Mouse (Mus musculus) granulocyte monocyte progenitor cell, adult 5-6 weeks (primary cell): ENCODE data around the gene Spink8. TPM values are rescaled to one million over a fixed set of nuclear protein-coding genes. Genes with fewer than 3 reads are reported as not detected.

ENCODE experiments used
- ATAC-seq: replicated peaks from 2 replicates; pipeline ENCODE4 v1.8.0; 2016; ENCODE audit warnings: mild to moderate bottlenecking, moderate TSS enrichment, inconsistent platforms; ENCODE audit not compliant: poor library complexity, severe bottlenecking
- total RNA-seq, 2 experiments: library from RNA; stranded (forward) in 1 of 2; stranded (reverse) in 1 of 2; fragments of 200-712, 200-1000 nt in 1 of 2; fragments of >200 nt in 1 of 2; fragmentation: Nextera tagmentation in 1 of 2; gene quantifications; 2 replicates each; pipeline ENCODE4 v1.2.3; 2014 to 2017

The Spink8 gene
- total RNA-seq, 2 experiments from 2014 or later: not detected

DNA sequence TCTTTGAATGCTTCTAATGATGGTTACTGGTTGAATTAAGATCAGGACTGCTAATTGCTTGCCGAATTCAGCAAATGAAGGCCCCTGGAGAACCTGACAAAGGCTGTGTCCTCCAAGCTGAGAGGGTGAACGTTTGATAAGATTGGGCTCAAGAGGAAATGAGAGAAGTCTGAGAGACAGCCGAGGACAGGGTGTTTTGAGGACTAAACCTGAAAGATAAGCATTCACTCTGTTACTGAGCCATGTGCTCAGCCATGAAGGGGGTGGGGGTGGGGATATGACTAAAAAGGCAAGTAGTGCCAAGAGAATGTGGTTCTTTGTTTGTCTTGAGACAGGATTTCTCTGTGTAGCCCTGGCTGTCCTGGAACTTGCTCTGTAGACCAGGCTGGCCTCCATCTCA is 51.0 kb downstream of the Spink8 start:
- peak; percentile 10 for ATAC-seq

DNA sequence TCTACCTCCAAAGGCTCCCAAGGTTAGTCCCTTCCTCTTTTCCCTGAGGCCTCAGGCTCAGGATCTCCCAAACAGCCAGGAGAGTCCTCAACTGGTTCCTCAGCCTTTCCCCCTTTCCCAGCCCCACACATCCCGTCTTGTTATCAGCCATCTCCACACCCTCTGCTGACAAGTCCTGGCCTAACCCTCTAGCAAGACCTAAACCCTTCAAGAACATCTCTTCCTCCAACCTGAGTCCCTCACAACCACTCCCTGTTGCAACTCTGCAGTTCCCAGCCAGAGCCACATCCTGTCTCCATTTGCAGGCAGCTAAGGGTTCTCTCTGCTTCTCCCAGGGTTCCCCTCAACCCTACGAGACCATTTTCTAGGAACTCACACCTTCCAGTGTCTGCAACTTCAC is 54.1 kb downstream of the Spink8 start:
- 0 out of 2 replicates have a peak, but pooled peaks have one; percentile 10 for ATAC-seq

DNA sequence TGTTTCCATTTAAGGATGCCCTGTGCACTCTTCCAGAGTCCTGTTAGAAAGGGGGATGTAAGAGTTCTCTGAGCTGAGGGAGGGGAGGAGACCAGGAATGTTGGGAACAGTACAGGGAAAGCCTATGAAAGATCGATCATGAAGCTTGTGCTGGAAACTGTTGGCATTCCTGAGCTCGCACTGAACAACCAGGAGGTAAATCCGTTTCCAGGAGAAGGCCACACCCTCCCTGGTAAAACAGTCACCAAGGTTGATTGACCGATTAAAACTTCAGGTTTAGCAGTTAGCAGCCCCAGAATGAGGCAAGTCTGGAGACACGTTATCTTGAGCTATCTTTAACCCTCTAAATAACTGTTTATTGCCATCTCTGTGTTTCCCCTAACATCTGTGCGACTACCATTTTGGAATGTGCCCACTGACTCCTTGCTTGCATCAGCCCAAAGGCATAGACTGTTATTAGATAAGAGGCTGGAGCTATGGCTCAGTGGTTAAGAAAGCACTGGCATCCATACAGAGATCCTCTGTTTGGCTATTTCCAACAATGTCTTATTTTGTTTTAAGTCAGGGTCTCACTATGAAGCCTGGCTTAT is 59.0 kb downstream of the Spink8 start:
- ATAC-seq: no peak

DNA sequence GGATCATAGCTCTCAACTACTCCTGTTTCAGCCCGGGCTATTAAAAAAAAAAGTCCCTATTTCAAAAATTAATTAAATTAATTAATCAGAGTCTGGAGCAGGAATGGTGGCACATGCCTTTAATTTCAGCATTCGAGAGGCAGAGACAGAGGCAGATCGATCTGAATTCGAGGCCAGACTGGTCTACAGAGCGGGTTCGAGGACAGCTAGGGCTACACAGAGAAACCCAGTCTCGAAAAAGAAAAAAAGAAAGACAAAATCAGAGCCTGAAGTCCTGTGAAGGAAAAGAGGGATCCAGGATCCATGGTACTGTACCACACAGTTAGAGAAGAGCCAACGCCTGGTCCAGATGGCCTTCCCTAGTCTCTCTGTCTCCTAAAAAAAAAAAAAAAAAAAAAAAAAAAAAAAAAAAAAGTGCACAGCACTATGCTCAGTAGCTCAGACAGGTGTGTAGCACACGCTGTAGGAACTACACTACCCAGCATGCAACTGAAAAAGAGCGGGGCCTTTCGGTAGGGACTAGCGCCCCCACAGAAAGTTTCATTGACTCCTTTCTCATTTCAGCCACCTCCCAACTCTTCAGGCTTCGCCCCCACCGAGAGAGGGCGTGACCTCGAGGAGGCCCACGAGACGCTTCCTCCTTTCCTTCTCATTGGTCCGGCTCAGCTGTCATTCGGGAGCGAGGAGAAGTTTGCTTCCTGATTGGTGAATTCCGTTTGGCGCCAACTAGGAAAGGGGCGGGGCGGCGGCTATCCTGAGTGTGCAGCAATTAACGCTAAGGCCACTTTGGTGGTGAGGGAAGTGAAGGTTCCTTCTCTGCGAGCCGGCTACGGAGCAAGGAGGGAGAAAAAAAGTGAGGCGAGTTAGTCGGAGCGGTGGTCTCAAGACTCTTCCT is 63.0 kb downstream of the Spink8 start, which contains the start of gene Cdc25a:
Gene Cdc25a, plus strand, starts transcription at position 783 of the 895 bp plus-strand sequence.
- peak; percentile 95 for ATAC-seq

DNA sequence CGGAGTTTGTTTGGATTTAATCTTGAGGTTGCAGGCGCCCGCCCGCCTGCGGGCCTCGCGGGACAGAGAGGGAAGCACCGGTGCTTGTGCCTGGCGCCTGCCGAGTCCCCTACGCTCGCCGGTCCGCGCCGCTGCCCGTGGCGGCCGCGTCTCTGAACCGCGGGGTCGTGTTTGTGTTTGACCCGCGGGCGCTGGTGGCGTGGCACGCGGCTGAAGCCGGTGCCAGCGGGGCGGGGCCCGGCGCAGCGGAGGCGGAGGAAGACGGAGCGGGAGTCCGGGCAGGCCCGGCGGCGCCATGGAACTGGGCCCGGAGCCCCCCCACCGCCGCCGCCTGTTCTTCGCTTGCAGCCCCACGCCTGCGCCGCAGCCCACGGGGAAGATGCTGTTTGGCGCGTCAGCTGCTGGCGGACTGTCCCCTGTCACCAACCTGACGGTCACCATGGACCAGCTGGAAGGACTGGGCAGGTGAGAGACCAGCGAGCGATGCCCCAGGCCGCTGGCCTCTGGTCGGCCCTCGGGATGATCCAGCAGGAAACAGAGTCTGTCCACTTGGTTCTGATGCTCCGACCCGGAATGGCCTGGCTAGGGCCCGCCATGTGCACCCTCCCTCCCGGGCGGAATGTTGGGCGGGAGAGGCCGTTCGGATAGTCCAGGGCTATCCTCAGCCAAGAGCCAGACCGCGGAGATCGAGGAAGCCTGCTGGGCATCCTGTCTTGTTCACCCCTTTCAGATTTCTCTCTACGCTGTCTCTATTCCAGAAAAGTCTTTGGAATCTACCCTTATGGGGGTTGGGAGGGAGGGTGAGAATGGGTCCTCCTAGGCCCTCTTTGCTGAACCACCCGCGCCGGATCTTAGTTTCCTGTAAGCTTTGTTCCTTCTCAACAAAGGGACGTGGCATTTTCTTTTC is 63.9 kb downstream of the Spink8 start:
- ATAC-seq: peak; percentile 18

Other genes starting within 250 kb of the Spink8 start
- not detected in 2 replicates for gene Fbxw15, start 244.0 kb upstream of the Spink8 start, total RNA-seq (2014; fragmentation: Nextera tagmentation)
- not detected in 2 replicates for gene Fbxw15, start 244.0 kb upstream of the Spink8 start, total RNA-seq (2017)
- not detected in 2 replicates for gene Fbxw24, start 186.2 kb upstream of the Spink8 start, total RNA-seq (2014; fragmentation: Nextera tagmentation)
- not detected in 2 replicates for gene Fbxw24, start 186.2 kb upstream of the Spink8 start, total RNA-seq (2017)
- not detected in 2 replicates for gene Fbxw25, start 147.6 kb upstream of the Spink8 start, total RNA-seq (2014; fragmentation: Nextera tagmentation)
- gene Fbxw25, start 147.6 kb upstream of the Spink8 start, total RNA-seq (2017): not detected in 2 replicates
- gene Fbxw18, start 109.6 kb upstream of the Spink8 start, total RNA-seq (2014; fragmentation: Nextera tagmentation): not detected in 2 replicates
- not detected in 2 replicates for gene Fbxw18, start 109.6 kb upstream of the Spink8 start, total RNA-seq (2017)
- not detected in 2 replicates for gene Fbxw26, start 66.2 kb upstream of the Spink8 start, total RNA-seq (2014; fragmentation: Nextera tagmentation)
- not detected in 2 replicates for gene Fbxw26, start 66.2 kb upstream of the Spink8 start, total RNA-seq (2017)
- gene Fbxw27, start 21.6 kb upstream of the Spink8 start, total RNA-seq (2014; fragmentation: Nextera tagmentation): not detected in 2 replicates
- gene Fbxw27, start 21.6 kb upstream of the Spink8 start, total RNA-seq (2017): not detected in 2 replicates
- gene Nme6, start 20.5 kb downstream of the Spink8 start, total RNA-seq (2014; fragmentation: Nextera tagmentation): 54.0 and 59.5 TPM in 2 replicates
- 22.1 and 28.4 TPM in 2 replicates for gene Nme6, start 20.5 kb downstream of the Spink8 start, total RNA-seq (2017)
- gene Camp, start 37.3 kb downstream of the Spink8 start, total RNA-seq (2014; fragmentation: Nextera tagmentation): 3.0 and 37.6 TPM in 2 replicates
- 99.8 and 173 TPM in 2 replicates for gene Camp, start 37.3 kb downstream of the Spink8 start, total RNA-seq (2017)
- 45.1 and 52.5 TPM in 2 replicates for gene Cdc25a, start 63.3 kb downstream of the Spink8 start, total RNA-seq (2014; fragmentation: Nextera tagmentation)
- gene Cdc25a, start 63.3 kb downstream of the Spink8 start, total RNA-seq (2017): 50.6 and 54.4 TPM in 2 replicates
- 33.3 and 42.6 TPM in 2 replicates for gene Map4, start 119.2 kb downstream of the Spink8 start, total RNA-seq (2014; fragmentation: Nextera tagmentation)
- 17.1 and 22.3 TPM in 2 replicates for gene Map4, start 119.2 kb downstream of the Spink8 start, total RNA-seq (2017)